Mouse (Mus musculus) lung, embryonic 15.5 days (tissue): ENCODE data around the gene Scfd2. TPM values are rescaled to one million over a fixed set of nuclear protein-coding genes. Genes with fewer than 3 reads are reported as not detected.
A peak's percentile ranks its signal among the peaks of the same experiment; 100 is the strongest.

Experiments
- ATAC-seq: fragments of 200-750 bp; cut with Nextera tagmentation; 2 replicates; pipeline ENCODE4 v1.8.0; 2017; ENCODE audit warnings: moderate number of reproducible peaks, borderline replicate concordance; ENCODE audit not compliant: low FRiP score, low TSS enrichment; ENCODE audit errors: extremely low read depth
- H3K27ac ChIP-seq: fragments of 300-500 bp; sonication (generic); 2 replicates; pipeline ENCODE4 v1.5.1; 2015; ENCODE audit warnings: moderate library complexity, mild to moderate bottlenecking, inconsistent platforms
- H3K27me3 ChIP-seq: fragments of 300-500 bp; sonication (generic); 2 replicates; pipeline ENCODE4 v1.6.1; 2015; ENCODE audit warnings: inconsistent platforms
- H3K36me3 ChIP-seq: fragments of 300-500 bp; sonication (generic); 2 replicates; pipeline ENCODE4 v1.6.1; 2015; ENCODE audit warnings: inconsistent platforms
- H3K4me1 ChIP-seq: fragments of 300-500 bp; sonication (generic); 2 replicates; pipeline ENCODE4 v1.6.1; 2015; ENCODE audit warnings: inconsistent platforms
- H3K4me2 ChIP-seq: fragments of 300-500 bp; sonication (generic); 2 replicates; pipeline ENCODE4 v1.6.1; 2015; ENCODE audit warnings: inconsistent platforms, mild to moderate bottlenecking, moderate library complexity
- H3K4me3 ChIP-seq: fragments of 300-500 bp; sonication (generic); 2 replicates; pipeline ENCODE4 v1.5.1; 2015; ENCODE audit warnings: mild to moderate bottlenecking, inconsistent platforms
- H3K9ac ChIP-seq: fragments of 300-500 bp; sonication (generic); 2 replicates; pipeline ENCODE4 v1.6.1; 2015; ENCODE audit warnings: inconsistent platforms
- H3K9me3 ChIP-seq: fragments of 300-500 bp; sonication (generic); 2 replicates; pipeline ENCODE4 v1.6.1; 2016; ENCODE audit warnings: inconsistent platforms
- WGBS: fragments of 180-500 bp; shearing (Covaris S2); methylation state at CpG from one replicate; pipeline ENCODE4 v1.1.7; 2015; 5-methylcytosine and 5-hydroxymethylcytosine counted together
- polyA plus RNA-seq: library from polyadenylated mRNA; unstranded; fragments of >200 nt; fragmentation: Nextera tagmentation; extraction: Ambion mirVana; gene quantifications from 2 replicates; pipeline ENCODE4 v1.2.1, GENCODE M21; 2015

The Scfd2 gene
- polyA plus RNA-seq, 1 experiment from 2014 or later: 18.4 TPM

GRCm38 (mm10) chr5:74159906-74160305 lies 371.7 kb downstream of the Scfd2 start:
- Histone ChIP-seq H3K4me3 (no peak overlapping the region), H3K36me3 (no peaks in the 10 kb centered on the region), H3K4me1 (peaks cover 60% of the 10 kb centered on the region), H3K9ac (no peak overlapping the region), H3K27ac (peak overlapping the region; percentile 90), H3K4me2 (no peak overlapping the region), H3K9me3 (no peaks in the 10 kb centered on the region), H3K27me3 (no peaks in the 10 kb centered on the region)
- ATAC-seq: no peak
- 10% methylated on average over 7 of the region's 7 CpGs for WGBS

- 63% methylated on average over 6 of the region's 6 CpGs for whole genome bisulfite sequencing
- peak overlapping the region; percentile 90; the same call in 1 of the 2 replicates for H3K27ac ChIP-seq
- H3K4me1 ChIP-seq: peaks cover 60% of the 10 kb centered on the region
- no peaks in the 10 kb centered on the region for H3K36me3 ChIP-seq
- H3K9ac ChIP-seq: no peak overlapping the region
- H3K9me3 ChIP-seq: no peaks in the 10 kb centered on the region
- no peak overlapping the region for H3K4me2 ChIP-seq
- H3K27me3 ChIP-seq: no peaks in the 10 kb centered on the region
- ATAC-seq: no peak
- no peak overlapping the region for H3K4me3 ChIP-seq
These were observed 372.5 kb downstream of the Scfd2 start for GRCm38 (mm10) chr5:74158929-74159632.

- H3K9me3 ChIP-seq: no peaks in the 10 kb centered on the region
- ATAC-seq: no peak
- no peak overlapping the region for H3K9ac ChIP-seq
- H3K27ac ChIP-seq: peak overlapping the region; percentile 35; the same call in 1 of the 2 replicates
- no peaks in the 10 kb centered on the region for H3K27me3 ChIP-seq
- WGBS: 53% methylated on average over 7 of the region's 7 CpGs
- peaks cover 39% of the 10 kb centered on the region for H3K4me1 ChIP-seq
- no peak overlapping the region for H3K4me2 ChIP-seq
- H3K4me3 ChIP-seq: no peak overlapping the region
- H3K36me3 ChIP-seq: no peaks in the 10 kb centered on the region
These were observed 375.7 kb downstream of the Scfd2 start for GRCm38 (mm10) chr5:74155860-74156351.

Other genes starting within 250 kb of the Scfd2 start
- gene Fip1l1, start 3.7 kb upstream of the Scfd2 start, polyA plus RNA-seq: 84.9 and 85.0 TPM in 2 replicates
- gene Lnx1, start 171.2 kb upstream of the Scfd2 start, polyA plus RNA-seq: 5.4 and 6.2 TPM in 2 replicates